Mouse (Mus musculus) inflammation-experienced regulatory T-cells, adult 6 months (primary cell): ENCODE data around the gene Ffar3. TPM values are rescaled to one million over a fixed set of nuclear protein-coding genes. Genes with fewer than 3 reads are reported as not detected.
"Not testable (repeated sequence)": the region's sequence is repeated elsewhere in the genome, so short reads cannot be mapped to it uniquely, and the experiment has no call there.

ENCODE experiments used
- ATAC-seq: one replicate; pipeline ENCODE4 v1.8.0; 2017
- polyA plus RNA-seq, 3 experiments: library from polyadenylated mRNA; unstranded; fragments of 100-300 nt; shearing (Covaris generic); gene quantifications; one replicate each; pipeline ENCODE4 v1.2.1; 2017

Ffar3 gene
- polyA plus RNA-seq, 3 experiments from 2014 or later: 0.27 TPM; not detected in 2

DNA sequence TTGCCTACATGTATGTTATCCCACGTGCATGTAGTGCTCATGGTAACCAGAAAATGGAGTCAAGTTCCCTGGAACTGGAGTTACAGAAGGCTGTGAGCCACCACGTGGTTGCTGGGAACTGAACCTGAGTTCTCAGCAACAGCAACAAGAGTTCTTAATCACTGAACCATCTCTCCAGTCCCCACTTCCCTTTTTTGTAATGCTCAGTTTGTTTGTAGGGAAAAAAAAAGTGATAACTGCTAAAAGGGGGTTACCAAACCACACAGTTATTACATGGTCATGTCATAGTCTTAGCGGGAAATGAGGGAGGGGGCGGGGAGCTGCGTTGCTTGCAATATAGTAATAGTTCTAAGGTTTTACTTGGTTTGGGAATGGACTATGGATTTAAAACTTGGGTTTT, 13.9 kb downstream of the Ffar3 start:
- no peak for ATAC-seq

DNA sequence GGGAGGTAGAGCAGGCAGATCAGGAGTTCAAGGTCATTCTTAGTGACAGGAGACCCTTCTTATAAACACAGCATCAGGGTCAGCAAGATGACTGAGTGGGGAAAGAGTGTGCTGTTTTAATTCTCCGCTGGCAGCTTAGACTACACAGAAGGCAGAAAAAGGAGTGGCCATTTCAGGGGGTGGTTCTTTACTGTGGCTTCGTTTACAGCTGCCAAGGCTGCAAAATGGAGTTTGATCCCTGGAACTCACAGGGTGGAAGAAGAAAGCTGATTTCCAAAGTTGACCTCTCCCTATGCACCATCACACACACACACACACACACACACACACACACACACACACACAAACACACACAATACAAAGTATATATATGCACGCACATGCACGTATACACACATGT, 14.6 kb downstream of the Ffar3 start:
- ATAC-seq: no peak

- no peak for ATAC-seq
Measured at GRCm38 (mm10) chr7:30840306-30840705, 15.7 kb downstream of the Ffar3 start.

- ATAC-seq: no peak
Measured at GRCm38 (mm10) chr7:30837277-30837676, 18.7 kb downstream of the Ffar3 start.

GRCm38 (mm10) chr7:30832684-30833083, 23.3 kb downstream of the Ffar3 start:
- ATAC-seq: not testable (repeated sequence)

GRCm38 (mm10) chr7:30832261-30832660, 23.7 kb downstream of the Ffar3 start:
- ATAC-seq: no peak

GRCm38 (mm10) chr7:30829428-30829827, 26.6 kb downstream of the Ffar3 start:
- ATAC-seq: no peak

- ATAC-seq: not testable (repeated sequence)
Measured at GRCm38 (mm10) chr7:30828871-30829270, 27.1 kb downstream of the Ffar3 start.

DNA sequence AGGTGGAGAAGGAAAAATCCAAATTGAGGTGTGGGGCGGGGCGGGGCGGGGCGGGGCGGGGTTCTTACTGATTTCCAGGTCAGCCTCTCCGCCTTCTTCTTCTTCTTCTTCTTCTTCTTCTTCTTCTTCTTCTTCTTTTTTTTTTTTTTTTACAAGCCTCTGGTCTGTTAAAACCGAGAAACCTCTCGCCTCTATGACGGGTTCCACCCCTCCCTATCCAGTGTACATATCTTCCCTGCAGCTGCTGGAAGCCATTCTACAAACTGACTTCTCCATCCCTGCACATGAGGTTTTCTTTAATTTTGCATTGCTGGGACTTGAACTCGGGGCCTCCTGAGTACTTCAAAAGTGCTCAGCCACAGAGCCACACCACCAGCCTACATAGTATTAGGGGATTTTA, 29.3 kb downstream of the Ffar3 start:
- ATAC-seq: no peak

DNA sequence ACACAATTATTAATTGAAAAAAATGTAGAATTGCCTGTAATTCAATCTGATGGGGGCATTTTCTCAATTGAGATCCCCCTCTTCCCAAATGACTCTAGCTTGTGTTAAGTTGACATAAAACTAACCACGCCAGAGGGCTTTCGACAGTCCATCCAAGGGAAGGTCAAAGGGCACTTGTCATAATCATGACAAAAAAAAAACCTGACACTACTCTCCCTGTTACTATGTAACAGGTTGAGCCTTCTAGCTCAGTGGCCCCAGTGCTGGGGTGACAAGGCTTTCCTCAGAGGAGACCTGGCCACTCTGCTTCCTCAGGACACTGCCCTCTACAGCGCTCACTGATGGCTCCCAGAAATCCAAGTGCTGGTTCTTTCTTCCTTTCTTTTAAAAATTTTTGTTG, 31.7 kb downstream of the Ffar3 start:
- no peak for ATAC-seq

DNA sequence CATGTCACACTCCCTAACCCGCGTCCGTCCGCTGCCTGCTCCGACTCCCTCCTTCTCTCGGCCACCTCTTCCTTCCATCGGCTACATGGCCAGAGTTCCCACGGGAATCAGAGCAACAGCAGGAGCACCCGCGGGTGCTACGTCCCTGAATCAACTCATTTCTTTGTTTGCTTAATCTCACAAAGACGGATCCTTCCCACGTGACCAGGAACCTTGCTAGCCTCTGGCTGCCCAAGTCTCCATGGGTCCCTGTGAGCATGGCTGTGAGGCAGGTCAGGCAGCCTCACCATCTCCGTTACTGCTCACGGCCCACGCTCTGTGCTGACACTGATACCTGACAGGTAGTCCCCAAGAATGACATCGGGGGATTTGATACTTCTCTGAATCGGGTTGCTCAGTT, 32.3 kb downstream of the Ffar3 start, which contains the start of gene Ffar2:
Gene Ffar2, minus strand, starts transcription at position 101 of the 400 bp plus-strand sequence.
- no peak for ATAC-seq

- ATAC-seq: no peak
Measured at GRCm38 (mm10) chr7:30821532-30821931, 34.4 kb downstream of the Ffar3 start.

GRCm38 (mm10) chr7:30820854-30821445, 35.0 kb downstream of the Ffar3 start:
- ATAC-seq: no peak

- no peak for ATAC-seq
Measured at GRCm38 (mm10) chr7:30820131-30820530, 35.8 kb downstream of the Ffar3 start.

- ATAC-seq: no peak
Measured at GRCm38 (mm10) chr7:30812291-30812807, 43.6 kb downstream of the Ffar3 start.

- no peak for ATAC-seq
Measured at GRCm38 (mm10) chr7:30811757-30812290, 44.2 kb downstream of the Ffar3 start.

GRCm38 (mm10) chr7:30810319-30810718, 45.7 kb downstream of the Ffar3 start:
- no peak for ATAC-seq

DNA sequence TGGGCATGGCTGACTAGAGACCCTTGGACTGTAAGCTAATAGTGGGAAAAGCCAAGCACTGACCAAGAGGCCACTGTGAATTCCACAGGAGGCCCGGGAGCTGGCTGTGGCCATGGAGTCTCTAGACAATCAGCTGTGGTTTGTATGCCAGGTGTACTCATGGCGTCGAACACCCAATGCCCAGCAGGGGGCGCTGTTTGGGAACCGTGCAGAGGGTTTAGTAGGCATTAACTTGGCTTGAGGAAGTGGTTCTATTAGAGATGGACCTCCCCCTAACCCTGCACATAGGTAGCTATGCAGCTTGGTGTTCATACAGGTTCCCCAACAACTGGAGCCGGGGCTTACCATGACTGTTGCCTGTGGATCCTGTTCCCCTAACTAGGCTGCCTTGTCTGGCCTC, 50.1 kb downstream of the Ffar3 start:
- ATAC-seq: no peak

Other genes with a start within 250 kb of the Ffar3 start
- gene Upk1a, start 243.3 kb downstream of the Ffar3 start, polyA plus RNA-seq: 1 to 10 TPM in 2 of 3 experiments, under 1 TPM in 1; 0.47 to 3.1 (median 1.5) TPM
- 100 to 1,000 TPM; 376 to 780 (median 668) TPM for gene Cox6b1, start 230.0 kb downstream of the Ffar3 start, polyA plus RNA-seq
- gene Etv2, start 220.3 kb downstream of the Ffar3 start, polyA plus RNA-seq: not detected
- 10 to 100 TPM; 21.7 to 30.7 (median 28.0) TPM for gene Rbm42, start 205.9 kb downstream of the Ffar3 start, polyA plus RNA-seq
- gene Haus5, start 191.2 kb downstream of the Ffar3 start, polyA plus RNA-seq: 10 to 100 TPM; 23.9 to 33.9 (median 26.4) TPM
- gene Pmis2, start 184.6 kb downstream of the Ffar3 start, polyA plus RNA-seq: not detected
- not detected for gene 2200002J24Rik, start 157.3 kb downstream of the Ffar3 start, polyA plus RNA-seq
- not detected for gene Atp4a, start 144.0 kb downstream of the Ffar3 start, polyA plus RNA-seq
- 10 to 100 TPM; 43.1 to 55.2 (median 48.6) TPM for gene Tmem147, start 126.6 kb downstream of the Ffar3 start, polyA plus RNA-seq
- under 1 TPM in 2 of 3 experiments, not detected in 1; 0.39 to 0.46 TPM for gene Gapdhs, start 112.5 kb downstream of the Ffar3 start, polyA plus RNA-seq
- gene Sbsn, start 104.7 kb downstream of the Ffar3 start, polyA plus RNA-seq: 1 to 10 TPM in 2 of 3 experiments, not detected in 1; 1.5 to 1.6 TPM
- gene Dmkn, start 92.4 kb downstream of the Ffar3 start, polyA plus RNA-seq: not detected
- gene Krtdap, start 68.3 kb downstream of the Ffar3 start, polyA plus RNA-seq: not detected
- 1 to 10 TPM in 1 of 3 experiments, under 1 TPM in 2; 0.50 to 3.1 (median 0.82) TPM for gene Ffar2, start 32.4 kb downstream of the Ffar3 start, polyA plus RNA-seq
- gene Ffar1, start 5.4 kb upstream of the Ffar3 start, polyA plus RNA-seq: under 1 TPM in 2 of 3 experiments, not detected in 1; 0.17 to 0.20 TPM
- 10 to 100 TPM; 10.5 to 17.5 (median 12.3) TPM for gene Cd22, start 24.2 kb upstream of the Ffar3 start, polyA plus RNA-seq
- gene Mag, start 58.7 kb upstream of the Ffar3 start, polyA plus RNA-seq: not detected
- not detected for gene Hamp2, start 68.5 kb upstream of the Ffar3 start, polyA plus RNA-seq
- not detected for gene Hamp, start 87.9 kb upstream of the Ffar3 start, polyA plus RNA-seq
- gene Usf2, start 100.6 kb upstream of the Ffar3 start, polyA plus RNA-seq: 10 to 100 TPM in 2 of 3 experiments, 1 to 10 TPM in 1; 8.8 to 18.8 (median 13.6) TPM
- 1 to 10 TPM; 1.1 to 2.1 (median 1.4) TPM for gene Lsr, start 117.3 kb upstream of the Ffar3 start, polyA plus RNA-seq
- gene Fam187b, start 117.6 kb upstream of the Ffar3 start, polyA plus RNA-seq: 1 to 10 TPM in 1 of 3 experiments, under 1 TPM in 2; 0.55 to 1.0 (median 0.96) TPM
- 1,000 to 10,000 TPM; 1,847 to 2,152 (median 2,080) TPM for gene Fxyd5, start 186.3 kb upstream of the Ffar3 start, polyA plus RNA-seq
- gene Fxyd7, start 195.3 kb upstream of the Ffar3 start, polyA plus RNA-seq: not detected
- under 1 TPM in 1 of 3 experiments, not detected in 2; 0.85 TPM for gene Fxyd1, start 201.0 kb upstream of the Ffar3 start, polyA plus RNA-seq
- gene Lgi4, start 203.2 kb upstream of the Ffar3 start, polyA plus RNA-seq: under 1 TPM in 2 of 3 experiments, not detected in 1; 0.09 to 0.13 TPM
- gene Fxyd3, start 220.5 kb upstream of the Ffar3 start, polyA plus RNA-seq: under 1 TPM in 1 of 3 experiments, not detected in 2; 0.18 TPM